Mouse (Mus musculus) cerebellum, adult 9-10 months (tissue): ENCODE measurements around the gene Olfr993.

Experiments
- DNase-seq: peaks from one replicate; pipeline ENCODE4 v3.0.0; 2022

Gene Olfr993

DNA sequence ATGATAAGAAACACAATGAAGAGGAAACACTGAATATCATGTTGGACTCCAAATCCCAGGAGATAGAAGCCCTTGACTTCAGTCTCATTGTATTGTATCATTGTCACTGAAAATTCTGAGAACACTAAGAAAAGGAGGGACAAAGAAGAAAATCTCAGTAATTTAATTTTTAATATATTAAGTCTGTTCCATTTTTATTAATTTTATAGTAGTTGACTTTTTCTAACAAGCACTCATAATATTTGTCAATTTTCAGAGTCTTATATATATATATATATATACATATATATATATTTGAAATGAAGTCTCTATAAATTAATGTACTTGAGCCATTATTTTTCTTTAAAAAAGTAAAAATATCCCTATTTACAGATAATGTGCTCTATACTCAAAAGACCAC, at the start of gene Olfr993:
TSS of gene Olfr993 (minus strand) at position 101 of the 400 bp plus-strand sequence.
- no peak for DNase-seq

DNA sequence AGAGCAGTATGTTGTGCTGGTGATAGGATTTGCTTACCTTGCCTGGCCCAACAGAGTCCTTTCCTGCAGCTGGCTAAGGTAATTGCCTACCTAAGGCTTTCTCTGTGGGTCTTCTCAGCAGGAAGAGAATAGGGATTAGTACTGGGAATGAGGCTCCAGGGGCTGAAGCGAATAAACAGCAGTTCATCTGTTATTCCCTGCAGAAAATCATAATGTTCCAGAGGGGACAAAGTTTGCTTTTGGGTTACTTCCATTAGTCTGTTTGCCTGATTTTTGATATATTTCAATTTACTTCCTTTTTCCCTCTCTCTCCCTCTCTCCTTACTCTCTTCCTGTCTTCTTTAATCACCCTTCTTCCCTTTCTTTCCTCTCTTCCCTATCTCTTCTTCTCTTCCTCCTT, 28.9 kb upstream of the Olfr993 start, which contains the start of gene Olfr995:
TSS of gene Olfr995 (minus strand) at position 101 of the 400 bp plus-strand sequence.
- DNase-seq = no peak

DNA sequence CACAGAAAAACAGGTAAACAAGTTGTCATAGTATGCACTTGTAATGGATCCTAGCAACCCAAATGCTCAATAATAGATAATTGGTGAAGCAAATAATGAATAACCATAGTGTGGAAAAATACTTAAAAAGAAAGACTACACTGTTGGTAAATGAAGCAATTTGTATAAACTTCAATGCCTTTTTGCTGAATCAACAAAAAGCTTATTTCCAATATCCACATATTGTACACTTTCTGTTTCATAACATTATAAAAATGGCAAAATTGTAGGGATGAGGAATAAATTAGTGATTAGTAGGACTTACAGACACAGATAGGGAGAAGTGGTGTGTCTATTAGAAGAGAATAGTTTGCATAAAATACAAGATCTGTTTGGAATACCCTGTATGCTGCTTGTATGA, 27.9 kb upstream of the Olfr993 start:
- no peak for DNase-seq

GRCm38 (mm10) chr2:85436351-85436750, 21.7 kb upstream of the Olfr993 start, which contains the start of gene Olfr994:
Gene Olfr994 (minus strand): TSS chr2:85436451.
- DNase-seq = no peak

DNA sequence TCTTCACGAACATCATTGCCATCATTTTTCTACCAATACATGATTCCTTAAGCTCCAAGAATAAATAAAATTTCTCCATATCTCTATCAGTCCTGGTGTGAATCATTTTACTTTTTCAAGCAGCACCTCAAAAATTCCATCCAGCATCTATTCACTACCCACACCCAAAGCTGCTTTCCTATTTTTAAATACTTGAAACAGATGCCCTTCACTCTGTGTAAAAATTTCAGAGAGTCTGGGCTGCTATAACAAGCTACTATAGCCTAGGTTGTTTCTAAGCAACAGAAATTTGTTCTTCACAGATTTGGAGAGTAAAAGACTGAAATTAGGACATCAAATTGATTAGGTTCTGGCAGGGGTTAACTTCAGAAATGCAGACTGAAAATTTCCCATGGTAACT, 11.2 kb upstream of the Olfr993 start:
- no peak for DNase-seq

DNA sequence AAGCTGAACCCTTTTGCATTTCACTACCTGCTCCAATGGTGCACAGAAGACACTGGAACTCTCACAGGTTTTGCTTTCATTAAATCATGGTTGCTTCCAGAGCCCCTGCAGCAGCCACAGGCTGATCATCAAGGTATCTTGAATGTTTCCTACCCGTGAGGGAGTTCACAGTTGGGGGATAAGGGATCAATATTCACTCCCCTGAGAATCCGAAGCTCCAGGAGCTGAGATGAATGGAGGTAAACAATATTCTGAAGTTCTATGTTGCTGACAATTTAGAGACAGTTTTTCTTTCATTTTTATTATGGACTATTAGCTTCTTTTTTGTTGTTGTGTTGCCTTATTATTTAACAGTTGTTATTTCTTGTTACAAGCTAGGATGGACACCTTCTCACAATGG, 5.3 kb downstream of the Olfr993 start, which contains the start of gene Olfr992:
TSS of gene Olfr992 (minus strand) at position 101 of the 400 bp plus-strand sequence.
- no peak for DNase-seq
